Mouse (Mus musculus): ENCODE measurements around the gene Kcnv2. TPM values are rescaled to one million over a fixed set of nuclear protein-coding genes. Genes with fewer than 3 reads are reported as not detected.
A peak's percentile ranks its signal among the peaks of the same experiment; 100 is the strongest.

The Kcnv2 gene
- polyA plus RNA-seq, 1 experiment from 2014 or later, result not detected

DNA sequence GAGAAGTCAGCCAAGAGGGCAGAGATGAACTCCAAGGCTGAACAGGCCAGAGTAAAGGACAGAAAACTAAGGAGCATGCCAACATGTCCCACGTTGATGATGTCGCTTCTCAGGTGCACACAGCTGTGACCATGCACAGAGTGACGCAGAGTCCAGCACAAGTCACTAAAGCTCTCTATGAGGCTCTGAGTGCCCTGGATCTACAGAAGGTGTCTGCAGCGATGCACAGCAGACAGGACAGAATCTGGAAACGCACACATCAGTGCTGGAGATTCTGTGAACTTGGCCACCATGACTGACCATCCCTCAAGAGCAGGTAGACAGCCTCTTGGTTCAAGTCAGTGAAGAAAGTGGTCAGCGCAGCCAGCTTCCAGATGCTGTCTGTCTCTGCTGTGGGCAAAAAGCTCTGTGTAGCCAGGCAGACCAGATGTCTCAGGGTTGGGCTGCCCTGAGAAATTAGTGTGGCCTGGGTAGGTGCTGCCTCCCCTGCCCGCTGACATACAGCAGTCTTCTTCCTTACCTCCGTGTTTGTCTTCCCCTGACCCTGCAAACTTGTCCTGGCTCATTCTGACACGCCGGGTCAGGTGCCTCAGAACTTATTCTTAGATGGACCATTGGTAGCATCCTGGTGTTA, 43.8 kb downstream of the Kcnv2 start:
- 79% methylated on average over 10 of the region's 10 CpGs for WGBS
- Histone ChIP-seq H3K9ac (no peak overlapping the region), H3K4me2 (replicated peaks) (no peak overlapping the region), H3K9me3 (replicated peaks) (no peaks in the 10 kb centered on the region), H3K27me3 (peaks cover 3% of the 10 kb centered on the region; the same call in 1 of the 2 replicates), H3K4me1 (no peaks in the 10 kb centered on the region), H3K27ac (replicated peaks) (no peak overlapping the region), H3K36me3 (no peaks in the 10 kb centered on the region), H3K4me3 (replicated peaks) (no peak overlapping the region)
- no peak for ATAC-seq (ENCODE audit: insufficient number of reproducible peaks, low FRiP score, low TSS enrichment, low read depth)

DNA sequence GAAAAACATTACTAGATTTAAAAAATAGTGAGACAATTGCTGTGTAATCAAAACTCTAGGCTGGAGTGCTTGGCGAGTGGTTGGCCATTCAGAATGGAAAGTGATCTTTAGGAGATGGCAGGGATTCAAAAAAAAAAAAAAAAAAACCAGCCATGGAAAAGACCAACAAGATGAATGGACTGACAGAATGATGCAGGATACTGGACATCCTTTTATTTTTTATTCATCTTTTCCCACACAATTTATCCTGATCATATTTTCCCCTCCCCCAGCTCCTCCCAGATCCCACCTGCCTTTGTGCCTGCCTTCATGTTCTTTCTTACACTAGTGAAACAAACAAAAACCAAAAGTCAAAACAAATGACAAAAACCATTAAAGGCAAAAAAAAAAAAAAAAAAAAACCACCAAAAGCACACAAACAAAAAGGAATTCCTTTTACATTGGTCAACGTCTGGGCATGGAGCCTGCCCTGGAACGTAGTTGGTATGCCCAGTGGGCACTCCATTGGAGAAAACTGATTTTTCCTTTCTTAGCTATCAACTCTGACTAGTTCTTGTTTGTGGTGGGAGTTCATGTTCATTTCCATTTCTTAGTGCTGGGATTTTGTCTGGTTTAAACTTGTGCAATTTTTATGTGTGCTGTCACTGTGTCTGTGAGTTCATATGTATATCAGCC, 47.2 kb downstream of the Kcnv2 start:
- H3K4me2 ChIP-seq (replicated peaks), result no peak overlapping the region
- no peaks in the 10 kb centered on the region for H3K4me1 ChIP-seq
- H3K27me3 ChIP-seq, result peaks cover 3% of the 10 kb centered on the region; the same call in 1 of the 2 replicates
- 72% methylated on average over 3 of the region's 3 CpGs for WGBS
- no peak overlapping the region for H3K4me3 ChIP-seq (replicated peaks)
- ATAC-seq (ENCODE audit: insufficient number of reproducible peaks, low FRiP score, low TSS enrichment, low read depth), result no peak
- H3K9ac ChIP-seq, result no peak overlapping the region
- no peaks in the 10 kb centered on the region for H3K36me3 ChIP-seq
- H3K27ac ChIP-seq (replicated peaks), result no peak overlapping the region
- no peaks in the 10 kb centered on the region for H3K9me3 ChIP-seq (replicated peaks)

DNA sequence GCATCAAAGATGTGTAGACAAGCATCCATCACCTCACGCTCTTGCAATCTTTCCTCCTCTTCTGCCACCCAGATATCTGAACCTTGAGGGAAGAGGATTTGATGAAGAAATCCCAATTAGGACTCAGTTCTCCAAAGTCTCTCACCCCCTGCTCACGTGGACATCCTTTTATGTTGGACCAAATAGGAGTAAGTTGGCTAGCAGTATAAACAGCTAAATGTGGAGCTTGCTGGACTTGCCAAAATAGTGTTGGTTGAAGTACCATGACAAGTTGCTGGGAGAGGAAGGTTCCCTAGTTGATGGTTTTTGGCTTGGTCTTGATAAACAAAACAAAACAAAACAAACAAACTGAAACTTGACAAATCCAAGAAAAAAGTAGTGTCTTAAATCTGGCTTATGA, 47.8 kb downstream of the Kcnv2 start:
- Histone ChIP-seq H3K4me2 (replicated peaks) (no peak overlapping the region), H3K4me1 (no peaks in the 10 kb centered on the region), H3K36me3 (no peaks in the 10 kb centered on the region), H3K27me3 (peaks cover 3% of the 10 kb centered on the region; the same call in 1 of the 2 replicates), H3K9ac (no peak overlapping the region), H3K4me3 (replicated peaks) (no peak overlapping the region), H3K27ac (replicated peaks) (no peak overlapping the region), H3K9me3 (replicated peaks) (no peaks in the 10 kb centered on the region)
- ATAC-seq (ENCODE audit: insufficient number of reproducible peaks, low FRiP score, low TSS enrichment, low read depth), result no peak
- WGBS, result 86% methylated on average over 2 of the region's 2 CpGs

DNA sequence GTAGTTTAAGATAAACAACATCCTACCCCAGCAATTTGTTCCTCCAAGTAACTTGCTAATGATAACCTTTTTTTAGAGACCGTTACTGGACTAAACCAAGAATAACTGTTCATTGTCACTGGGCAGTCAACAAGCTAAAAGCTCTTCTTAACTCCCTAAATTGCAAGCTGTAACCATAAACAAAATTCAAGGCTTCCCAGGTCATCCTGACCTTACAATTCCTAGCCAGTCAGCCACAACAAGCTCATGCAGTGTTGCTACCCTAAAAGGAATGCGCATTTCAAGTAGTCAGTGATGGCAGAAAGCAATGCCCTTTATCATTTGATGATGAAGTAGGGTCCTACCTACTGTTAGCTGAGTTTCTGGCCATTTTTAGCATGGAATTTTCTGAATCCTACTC, 48.4 kb downstream of the Kcnv2 start:
- Histone ChIP-seq H3K4me2 (replicated peaks) (no peak overlapping the region), H3K4me3 (replicated peaks) (no peak overlapping the region), H3K27me3 (no peaks in the 10 kb centered on the region), H3K27ac (replicated peaks) (no peak overlapping the region), H3K9me3 (replicated peaks) (no peaks in the 10 kb centered on the region), H3K36me3 (no peaks in the 10 kb centered on the region), H3K4me1 (no peaks in the 10 kb centered on the region), H3K9ac (no peak overlapping the region)
- 92% methylated on average over 2 of the region's 2 CpGs for WGBS
- no peak for ATAC-seq (ENCODE audit: insufficient number of reproducible peaks, low FRiP score, low TSS enrichment, low read depth)

DNA sequence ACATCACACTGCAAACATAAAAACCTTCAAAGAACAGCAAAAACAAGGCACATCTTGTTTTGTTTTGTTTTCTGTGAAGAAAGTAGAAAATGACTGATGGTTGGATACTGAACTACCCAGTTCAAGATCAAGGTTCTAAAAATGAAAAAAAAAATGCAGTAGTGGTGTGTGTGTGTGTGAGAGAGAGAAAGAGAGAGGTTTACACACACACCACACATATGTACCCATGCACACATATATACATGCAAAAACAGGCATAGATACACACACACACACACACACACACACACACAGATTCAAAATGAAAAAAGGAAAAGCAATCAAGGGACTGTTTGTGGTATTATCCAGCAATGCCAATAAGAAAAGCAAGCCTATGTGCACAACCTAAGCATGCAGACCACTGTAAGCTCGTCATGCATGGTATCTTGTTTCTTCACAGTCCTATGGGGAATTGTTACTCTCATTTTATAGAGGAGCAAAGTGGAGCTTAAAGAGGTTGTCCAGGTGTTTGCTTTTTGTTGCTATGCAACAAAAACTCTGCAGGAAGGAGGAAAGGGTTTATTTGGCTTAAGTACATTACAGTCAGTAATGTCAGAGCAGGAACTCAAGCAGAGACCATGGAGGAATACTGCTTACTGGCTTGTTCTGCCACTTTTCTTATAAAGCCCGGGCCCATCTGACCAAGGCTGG, 57.5 kb downstream of the Kcnv2 start:
- H3K36me3 ChIP-seq, result no peaks in the 10 kb centered on the region
- no peak overlapping the region for H3K4me3 ChIP-seq (replicated peaks)
- peak; percentile 60; the same call in 1 of the 2 replicates for ATAC-seq (ENCODE audit: insufficient number of reproducible peaks, low FRiP score, low TSS enrichment, low read depth)
- H3K9me3 ChIP-seq (replicated peaks), result no peaks in the 10 kb centered on the region
- H3K4me2 ChIP-seq (replicated peaks), result no peak overlapping the region
- 0 out of 2 replicates have a peak, but pooled peaks cover 3% of the 10 kb centered on the region for H3K4me1 ChIP-seq
- no peak overlapping the region for H3K9ac ChIP-seq
- H3K27ac ChIP-seq (replicated peaks), result no peak overlapping the region
- no peaks in the 10 kb centered on the region for H3K27me3 ChIP-seq
- 58% methylated on average over 2 of the region's 2 CpGs for WGBS

DNA sequence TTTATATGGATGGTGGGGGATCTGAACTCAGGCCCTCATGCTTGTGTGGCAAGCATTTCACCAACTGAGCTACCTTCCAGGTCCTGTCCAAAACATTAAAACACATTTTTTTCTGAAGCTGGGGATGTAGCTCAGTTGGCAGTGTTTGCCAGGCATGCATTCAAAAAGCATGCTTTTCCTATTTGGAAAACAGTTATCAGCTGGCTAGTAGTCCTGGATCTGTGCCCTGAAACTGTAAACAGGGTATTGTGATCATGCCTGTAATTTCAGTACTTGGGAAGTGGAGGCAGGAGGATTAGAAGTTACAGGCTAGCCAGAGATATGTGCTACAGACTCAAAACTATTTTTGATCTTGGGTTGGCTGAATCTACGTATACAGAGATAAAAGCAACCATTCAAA, 59.7 kb downstream of the Kcnv2 start:
- ATAC-seq (ENCODE audit: insufficient number of reproducible peaks, low FRiP score, low TSS enrichment, low read depth), result no peak

DNA sequence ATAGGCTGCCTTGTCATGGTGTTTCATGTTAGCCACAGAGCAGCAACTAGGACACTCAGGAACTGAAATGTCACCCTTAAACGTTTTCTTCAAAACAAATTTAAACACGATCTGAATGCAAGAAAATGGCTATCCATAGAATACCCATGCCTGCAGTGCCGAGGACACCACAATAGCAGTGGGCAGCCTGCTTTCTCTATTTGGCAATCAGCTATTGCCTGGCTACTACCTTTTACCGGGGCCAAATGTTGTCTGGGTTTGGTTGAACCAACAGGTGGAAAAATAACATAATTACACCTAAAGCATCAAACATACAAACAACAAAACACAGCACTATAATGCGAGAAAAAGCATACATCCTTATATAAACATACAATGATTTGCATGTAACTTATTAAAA, 60.9 kb downstream of the Kcnv2 start:
- Histone ChIP-seq H3K9me3 (replicated peaks) (no peaks in the 10 kb centered on the region), H3K36me3 (peaks cover 31% of the 10 kb centered on the region), H3K27me3 (no peaks in the 10 kb centered on the region), H3K4me3 (replicated peaks) (no peak overlapping the region), H3K4me2 (replicated peaks) (no peak overlapping the region), H3K9ac (no peak overlapping the region), H3K27ac (replicated peaks) (no peak overlapping the region), H3K4me1 (0 out of 2 replicates have a peak, but pooled peaks cover 3% of the 10 kb centered on the region)
- ATAC-seq (ENCODE audit: insufficient number of reproducible peaks, low FRiP score, low TSS enrichment, low read depth), result no peak
- WGBS, result 88% methylated on average over 5 of the region's 5 CpGs

More for the DNA sequence above, 59.7 kb downstream of the Kcnv2 start:
- WGBS, result 65% methylated on average over 1 of the region's 1 CpGs
- H3K36me3 ChIP-seq, result peaks cover 21% of the 10 kb centered on the region
- no peaks in the 10 kb centered on the region for H3K9me3 ChIP-seq (replicated peaks)
- no peak overlapping the region for H3K4me2 ChIP-seq (replicated peaks)
- 0 out of 2 replicates have a peak, but pooled peaks cover 3% of the 10 kb centered on the region for H3K4me1 ChIP-seq
- no peak overlapping the region for H3K4me3 ChIP-seq (replicated peaks)
- H3K27me3 ChIP-seq, result no peaks in the 10 kb centered on the region
- no peak overlapping the region for H3K9ac ChIP-seq
- H3K27ac ChIP-seq (replicated peaks), result no peak overlapping the region

DNA sequence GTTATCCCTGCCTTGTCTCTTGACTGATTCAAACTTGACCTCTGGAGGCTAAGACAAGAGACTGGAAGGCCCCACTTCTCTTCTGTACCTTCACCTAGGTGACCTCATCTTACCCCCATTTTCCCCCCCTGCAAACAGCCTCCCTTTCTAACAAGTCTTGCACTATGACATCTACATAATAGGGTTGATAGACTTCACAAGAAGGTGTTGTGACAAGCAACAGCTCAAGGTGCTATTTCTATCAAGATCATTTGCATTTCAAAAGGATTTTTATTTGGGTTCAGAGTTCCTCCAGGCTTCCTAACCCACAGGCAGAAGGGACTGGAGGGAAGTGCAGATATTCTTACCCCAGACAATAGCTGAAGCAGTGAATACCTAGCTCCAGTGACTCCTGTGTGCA, 62.9 kb downstream of the Kcnv2 start:
- Histone ChIP-seq H3K4me3 (replicated peaks) (no peak overlapping the region), H3K4me2 (replicated peaks) (no peak overlapping the region), H3K9ac (no peak overlapping the region), H3K27ac (replicated peaks) (no peak overlapping the region), H3K4me1 (0 out of 2 replicates have a peak, but pooled peaks cover 3% of the 10 kb centered on the region), H3K27me3 (no peaks in the 10 kb centered on the region), H3K36me3 (peaks cover 44% of the 10 kb centered on the region), H3K9me3 (replicated peaks) (no peaks in the 10 kb centered on the region)
- no peak for ATAC-seq (ENCODE audit: insufficient number of reproducible peaks, low FRiP score, low TSS enrichment, low read depth)

Other genes starting within 250 kb of the Kcnv2 start
- 15.0 and 15.8 TPM in 2 replicates for gene Vldlr, start 106.1 kb upstream of the Kcnv2 start, polyA plus RNA-seq (2015; fragmentation: Nextera tagmentation; extraction: Ambion mirVana)
- gene Pum3, start 107.2 kb downstream of the Kcnv2 start, polyA plus RNA-seq (2015; fragmentation: Nextera tagmentation; extraction: Ambion mirVana), result 64.0 and 65.7 TPM in 2 replicates